Comparison of ENCODE assay signal across 10 mouse cellular contexts in the genomic region with DNA sequence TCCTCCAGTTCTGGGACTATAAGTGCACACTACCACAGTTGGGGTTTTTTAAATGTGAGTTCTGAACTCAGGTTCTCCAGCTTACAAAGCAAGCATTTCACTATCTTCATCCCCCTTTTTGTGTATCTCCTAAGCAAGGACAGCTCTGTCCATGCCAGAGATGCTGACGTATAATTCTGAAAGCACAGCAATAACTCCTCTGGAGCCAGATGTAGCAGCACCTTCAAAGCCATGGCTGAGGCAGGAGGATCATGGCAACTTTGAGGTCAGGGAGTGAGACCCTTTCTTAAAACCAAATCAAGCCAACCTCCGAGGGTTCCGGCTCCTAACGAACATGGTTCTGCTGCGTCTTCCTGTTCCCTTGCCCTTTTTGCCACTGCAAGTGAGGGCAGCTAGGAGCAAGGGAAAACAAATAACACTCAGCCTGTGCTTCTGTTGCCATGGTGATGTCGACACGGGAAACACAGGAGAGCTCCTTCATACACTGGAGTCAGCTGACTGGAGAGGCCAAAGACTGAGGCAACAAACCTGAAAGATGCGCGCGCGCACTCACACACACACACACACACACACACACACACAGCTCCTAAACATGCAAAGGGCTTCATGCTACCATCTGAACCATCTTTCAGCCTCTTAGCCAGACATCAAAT. TPM values are rescaled to one million over a fixed set of nuclear protein-coding genes. Genes with fewer than 3 reads are reported as not detected.
DNase-seq lines count a peak whose midpoint lies in the region.
"Had no signal": no experiment of that assay in that cellular context is flagged by ENCODE, and none has a peak within 500 bp of the region (broad histone marks: within the 10 kb centered on the region; RNA-seq: fewer than 3 reads in every experiment).

No protein-coding gene starts in this region.

- DNase-seq in right cerebral cortex, postnatal 25 days: peak; percentile 31
- DNase-seq in right cerebral cortex, postnatal 4 days: no peak
- DNase-seq in forelimb bud, embryonic 11.5 days (ENCODE audit: low read depth, low spot score): peak; percentile 64
- DNase-seq in lung, postnatal 36 days: peak; percentile 84
- no peak for DNase-seq in gastrocnemius, postnatal 4 days (ENCODE audit: low spot score in 2 of 2)
- DNase-seq in thymus, adult 18-20 months: no peak
- no peak for DNase-seq in cerebellum, adult 8-10 months
- DNase-seq in heart, adult 11 months: no peak
- DNase-seq: heart, postnatal 10 days had no signal

RNA-seq across cellular contexts. Expression of gene Celf3, which starts 14.0 kb away (rescaled TPM):
- under 1 TPM in 1 of 2 experiments, not detected in 1; 0.27 TPM for total RNA-seq in gastrocnemius, postnatal 4 days (2021)
- total RNA-seq: heart, postnatal 10 days had no signal

RNA-seq across cellular contexts. Expression of gene Riiad1, which starts 16.1 kb away (rescaled TPM):
- total RNA-seq in gastrocnemius, postnatal 4 days (2021): 1 to 10 TPM; 6.1 to 8.0 TPM
- total RNA-seq: MEL had no signal

RNA-seq across cellular contexts. Expression of gene Oaz3, which starts 20.3 kb away (rescaled TPM):
- total RNA-seq in gastrocnemius, postnatal 4 days (2021): not detected
- total RNA-seq: heart, postnatal 10 days had no signal

RNA-seq across cellular contexts. Expression of gene Mrpl9, which starts 20.9 kb away (rescaled TPM):
- total RNA-seq in gastrocnemius, postnatal 4 days (2021): 10 to 100 TPM; 51.7 to 53.1 TPM

RNA-seq across cellular contexts. Expression of gene Tdrkh, which starts 51.0 kb away (rescaled TPM):
- 10 to 100 TPM; 11.0 to 14.0 TPM for total RNA-seq in gastrocnemius, postnatal 4 days (2021)
- total RNA-seq: MEL had no signal

Comparison
In these comparisons a context has a peak if more than half of its experiments do, and no peak if none do; other contexts are left out.
1. DNase-seq: peak in right cerebral cortex, postnatal 25 days (single experiment), forelimb bud, embryonic 11.5 days (single experiment) and lung, postnatal 36 days (single experiment); none in right cerebral cortex, postnatal 4 days (single experiment), gastrocnemius, postnatal 4 days (0 of 2), thymus, adult 18-20 months (0 of 2), cerebellum, adult 8-10 months (single experiment) and heart, adult 11 months (single experiment).